Mouse (Mus musculus) urinary bladder, postnatal 10 days (tissue): ENCODE data around the gene Sf3a1.
"Not testable (repeated sequence)": the region's sequence is repeated elsewhere in the genome, so short reads cannot be mapped to it uniquely, and the experiment has no call there.

Experiments used
- DNase-seq: peaks from one replicate; pipeline ENCODE4 v3.0.0; 2022; ENCODE audit warnings: low spot score

Sf3a1 gene

DNA sequence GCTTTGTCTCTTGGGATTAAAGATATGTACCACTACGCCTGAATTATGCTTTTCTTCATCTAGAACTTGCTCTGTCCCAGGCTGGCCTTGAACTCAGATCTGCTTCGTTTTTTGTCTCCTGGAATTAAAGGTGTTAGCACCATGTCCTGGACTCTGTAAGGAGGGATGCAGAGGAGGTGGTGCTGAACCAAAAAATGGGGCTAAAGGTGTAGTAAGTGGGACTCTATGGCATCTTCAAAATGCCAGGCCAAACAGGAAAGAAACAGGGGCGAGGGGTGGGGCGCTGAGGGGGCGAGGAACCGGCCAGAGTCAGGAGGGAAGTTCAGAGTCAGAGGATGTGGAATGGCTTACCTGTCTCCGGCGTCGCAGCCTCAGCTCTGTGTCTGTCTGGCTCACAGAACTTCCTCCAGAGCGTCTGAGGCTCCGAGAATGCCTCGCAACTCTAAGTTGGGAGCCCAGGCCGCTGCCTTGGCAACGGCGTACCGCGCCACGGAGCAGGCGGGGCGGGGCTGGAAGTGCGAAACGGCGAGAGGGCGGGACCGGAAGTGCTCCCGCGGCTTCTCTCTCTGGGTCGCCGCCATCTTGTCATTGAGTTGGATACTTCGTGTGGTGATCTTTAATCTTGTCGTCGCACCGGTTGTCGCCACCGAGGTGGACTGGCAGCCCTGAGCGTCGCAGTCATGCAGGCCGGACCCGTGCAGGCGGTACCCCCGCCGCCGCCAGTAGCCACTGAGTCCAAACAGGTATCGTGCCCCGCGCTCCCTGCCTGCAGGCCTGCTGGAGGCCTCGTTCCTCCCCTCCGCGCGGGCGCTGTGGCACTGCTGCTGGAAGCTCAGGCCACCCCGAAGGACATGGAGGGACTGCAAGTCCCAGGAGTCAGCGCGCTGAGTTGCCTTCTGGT lies at the start of gene Sf3a1, which contains the start of gene Ccdc157:
Sf3a1 (plus strand) TSS at position 543 of the 901 bp plus-strand sequence.
Ccdc157 (minus strand) TSS at position 486 of the 901 bp plus-strand sequence.
- peak; percentile 71 for DNase-seq

- DNase-seq, result no peak
Measured at GRCm38 (mm10) chr11:4112033-4112432, 48.1 kb upstream of the Sf3a1 start.

DNA sequence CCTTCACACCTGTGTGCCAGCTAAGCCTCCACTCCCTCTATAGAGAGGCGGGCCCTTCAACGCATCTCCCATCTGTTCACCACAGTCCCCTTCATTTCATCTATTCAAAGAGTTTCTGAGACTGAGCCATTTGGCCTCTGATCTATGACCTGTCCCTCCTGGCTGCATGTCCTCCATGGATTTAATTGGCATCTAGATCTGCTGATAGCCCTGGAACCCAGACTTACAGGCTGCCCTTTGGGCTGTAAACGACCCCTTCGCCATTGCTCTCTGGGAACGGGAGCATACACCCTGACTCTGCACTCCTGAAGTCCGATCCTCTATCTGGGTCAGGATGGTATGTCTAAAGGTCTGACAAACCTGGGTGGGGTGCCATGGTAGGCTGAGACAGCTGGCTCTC lies 47.3 kb upstream of the Sf3a1 start:
- no peak for DNase-seq

- no peak for DNase-seq
Measured at GRCm38 (mm10) chr11:4113496-4113895, 46.7 kb upstream of the Sf3a1 start.

DNA sequence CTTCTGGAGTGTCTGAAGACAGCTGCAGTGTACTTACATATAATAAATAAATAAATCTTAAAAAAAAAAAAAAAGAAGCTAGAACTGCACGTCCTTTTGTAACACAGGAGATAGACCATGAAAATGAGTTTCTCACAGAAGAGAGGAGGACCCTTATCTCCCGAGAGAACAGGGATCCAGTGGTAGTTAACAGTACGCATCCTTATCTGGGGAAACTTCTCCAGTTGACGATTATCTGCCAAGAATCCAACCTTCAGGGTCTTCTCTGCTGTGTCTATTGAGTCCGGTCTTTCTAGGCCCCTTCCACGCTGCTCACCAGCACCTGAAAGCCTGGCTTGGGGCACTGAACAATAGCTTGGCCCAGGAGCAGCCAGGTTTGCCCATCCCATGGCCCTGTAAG lies 46.2 kb upstream of the Sf3a1 start:
- DNase-seq, result no peak

DNA sequence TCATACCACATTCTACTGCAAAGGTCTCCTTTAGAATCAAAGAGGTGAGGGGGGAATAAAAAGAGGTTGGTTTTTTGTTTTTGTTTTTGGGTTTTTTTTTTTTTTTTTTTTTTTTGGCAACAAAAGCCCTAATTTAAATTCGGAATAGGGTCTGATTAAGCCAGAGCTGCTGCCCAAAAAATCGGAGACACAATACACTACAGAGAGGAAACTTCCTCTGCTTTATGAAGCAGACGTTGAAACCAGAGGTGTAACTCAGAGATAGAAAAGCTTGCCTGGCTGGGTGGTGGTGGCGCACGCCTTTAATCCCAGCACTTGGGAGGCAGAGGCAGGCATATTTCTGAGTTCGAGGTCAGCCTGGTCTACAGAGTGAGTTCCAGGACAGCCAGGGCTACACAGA lies 45.6 kb upstream of the Sf3a1 start:
- DNase-seq, result not testable (repeated sequence)

- no peak for DNase-seq
Measured at GRCm38 (mm10) chr11:4115407-4115806, 44.7 kb upstream of the Sf3a1 start.

- no peak for DNase-seq
Measured at GRCm38 (mm10) chr11:4116458-4117141, 43.5 kb upstream of the Sf3a1 start.

DNA sequence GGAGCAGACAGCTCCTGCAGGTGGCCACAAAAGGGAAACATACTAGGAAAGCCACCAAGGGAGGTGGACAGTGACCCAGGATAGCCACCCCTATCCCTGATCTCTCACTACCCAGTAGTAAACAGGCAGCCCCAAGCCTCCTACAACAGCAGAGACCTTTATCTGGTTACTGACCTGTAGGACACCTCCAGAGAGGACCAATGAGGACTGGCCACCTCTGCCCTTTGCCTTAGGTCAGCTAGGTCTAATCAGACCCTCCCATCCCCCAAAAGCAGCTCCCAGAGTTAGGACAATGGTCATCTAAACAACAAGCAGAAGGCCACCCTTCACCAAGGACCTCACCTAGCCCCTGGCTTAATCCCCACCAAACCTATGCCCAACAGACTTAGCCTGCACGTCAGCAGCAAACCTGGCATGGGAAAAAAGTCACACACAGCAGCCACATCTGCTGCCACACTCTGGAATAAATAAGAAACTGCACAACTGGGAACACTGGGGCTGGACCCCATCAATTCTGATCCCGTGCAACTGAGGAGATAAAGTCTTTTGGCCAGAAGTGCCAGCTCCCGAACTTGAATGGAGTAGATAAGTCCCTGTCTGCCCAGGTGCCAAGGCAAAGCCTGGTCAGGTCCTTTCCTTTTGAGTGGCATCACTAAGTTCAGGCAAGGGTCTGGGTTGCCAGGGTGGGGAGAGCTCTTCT lies 42.6 kb upstream of the Sf3a1 start:
- DNase-seq, result no peak

- DNase-seq, result no peak
Measured at GRCm38 (mm10) chr11:4118081-4118921, 41.8 kb upstream of the Sf3a1 start.

- no peak for DNase-seq
Measured at GRCm38 (mm10) chr11:4119635-4120034, 40.5 kb upstream of the Sf3a1 start.

DNA sequence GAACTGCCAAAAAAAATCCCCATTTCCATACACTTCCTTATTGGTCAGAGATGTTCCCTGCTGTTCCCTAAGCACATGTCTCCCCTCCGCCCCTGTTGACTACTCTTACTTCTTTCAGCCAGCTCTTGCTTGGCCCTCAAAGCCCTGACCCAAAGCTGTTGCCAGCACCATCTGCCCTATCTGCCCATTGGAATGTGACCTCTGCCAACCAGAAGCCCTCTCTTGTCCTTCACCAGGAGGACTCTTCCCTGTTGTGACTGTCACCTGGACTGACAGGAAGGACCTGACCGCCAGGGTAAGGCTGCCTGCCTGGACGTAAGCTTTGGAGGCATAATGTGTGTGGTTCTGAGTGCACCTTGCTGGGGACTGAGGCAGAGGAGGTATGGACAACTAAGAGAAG lies 38.5 kb upstream of the Sf3a1 start:
- DNase-seq, result no peak

DNA sequence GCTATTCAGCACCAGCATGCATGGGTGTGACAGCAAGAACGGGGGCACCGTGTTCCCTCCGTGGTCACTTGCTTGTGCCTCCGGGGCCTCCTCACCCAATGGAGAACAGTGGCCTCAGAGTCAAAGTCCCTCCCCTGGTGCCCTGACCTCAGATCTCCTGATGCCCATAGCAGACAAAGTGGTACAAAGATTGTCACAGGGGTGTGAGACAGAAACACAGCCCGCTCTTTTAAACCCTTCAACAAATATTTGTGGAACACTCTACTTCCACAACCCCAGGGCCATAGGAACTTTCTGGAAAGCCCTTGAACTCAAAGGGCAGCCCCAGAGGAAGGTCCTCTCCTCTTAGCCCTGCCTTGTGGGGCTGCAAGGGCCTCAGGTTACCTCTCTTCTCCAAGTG lies 37.9 kb upstream of the Sf3a1 start:
- DNase-seq, result no peak

DNA sequence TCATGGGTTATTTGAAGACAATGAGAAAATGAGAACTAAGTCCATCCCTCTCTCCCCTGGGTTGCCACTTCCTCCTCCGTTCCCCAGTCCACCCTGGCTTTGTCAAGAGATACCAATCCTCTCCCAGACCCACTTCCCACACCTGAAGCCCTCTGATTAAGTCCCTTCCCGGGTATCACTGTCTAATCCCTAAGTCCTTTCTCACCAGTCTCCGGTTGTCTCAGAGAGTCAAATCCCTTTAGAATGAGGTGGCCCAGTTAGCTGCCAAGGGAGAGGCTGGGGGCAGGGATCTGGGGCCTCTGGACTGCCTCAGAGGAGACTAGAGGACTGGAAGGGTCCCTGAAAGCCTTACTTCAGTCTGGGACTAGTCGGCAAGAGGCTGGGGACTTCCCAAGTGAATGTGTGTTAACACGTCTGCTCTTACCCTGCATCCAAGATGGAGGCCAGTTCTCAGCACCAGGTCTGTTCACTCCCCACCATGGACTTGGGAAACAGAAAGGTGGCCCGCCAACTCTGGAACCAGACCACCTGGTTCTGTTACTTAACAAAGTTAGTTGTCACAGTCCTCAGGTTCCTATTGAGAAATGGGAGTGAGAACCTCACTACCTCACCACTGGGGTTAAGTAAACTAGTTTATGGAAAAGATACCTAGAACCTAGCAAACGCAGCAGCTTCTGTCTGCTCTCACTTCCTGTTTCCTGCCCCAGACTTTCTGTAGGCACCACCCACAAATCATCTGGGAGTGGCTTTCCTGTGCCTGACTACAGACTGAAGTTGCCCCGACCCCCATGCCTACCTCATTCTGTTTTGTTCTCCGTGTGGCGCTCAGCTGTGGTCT lies 37.2 kb upstream of the Sf3a1 start, which contains the start of gene Sec14l2:
Sec14l2 (minus strand) TSS at position 674 of the 838 bp plus-strand sequence.
- no peak for DNase-seq

DNA sequence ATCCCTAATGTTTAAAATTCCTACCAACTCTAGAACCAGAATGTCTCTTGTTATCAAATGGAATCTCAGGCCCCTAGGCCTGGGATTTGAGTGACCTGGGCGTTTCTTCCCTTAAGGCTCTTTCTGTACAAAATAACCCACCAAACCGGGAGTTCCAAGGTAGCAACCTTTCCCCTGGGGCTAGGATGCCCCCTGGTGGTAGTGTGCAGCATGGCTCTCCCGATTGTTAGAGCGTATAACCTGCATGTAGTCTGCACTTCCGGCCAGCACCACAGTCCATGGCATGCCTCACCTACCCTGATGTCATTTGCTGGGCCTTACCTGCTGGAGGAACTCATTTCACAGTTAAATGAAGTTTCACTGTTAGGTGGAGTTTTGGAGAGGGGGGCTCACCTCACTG lies 36.2 kb upstream of the Sf3a1 start:
- DNase-seq, result no peak

DNA sequence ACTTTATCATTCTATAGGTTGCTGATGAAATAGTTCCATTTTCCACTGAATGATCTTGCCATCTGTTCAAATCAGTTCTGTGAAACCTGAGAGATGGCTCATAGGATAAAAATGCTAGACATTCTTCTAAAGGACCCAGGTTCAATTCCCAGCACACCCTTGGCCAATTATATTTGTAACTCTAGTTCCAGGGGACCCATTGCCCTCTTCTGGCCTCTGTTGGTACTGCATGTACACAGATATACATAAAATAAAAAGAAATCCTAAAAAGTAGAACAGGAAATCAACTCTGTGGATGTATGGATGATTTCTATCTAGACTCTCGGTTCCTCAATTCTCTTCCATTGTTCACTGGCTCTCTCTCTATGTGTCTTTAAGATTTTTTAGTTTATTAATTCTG lies 33.1 kb upstream of the Sf3a1 start:
- no peak for DNase-seq

GRCm38 (mm10) chr11:4128461-4128860 lies 31.7 kb upstream of the Sf3a1 start:
- not testable (repeated sequence) for DNase-seq

DNA sequence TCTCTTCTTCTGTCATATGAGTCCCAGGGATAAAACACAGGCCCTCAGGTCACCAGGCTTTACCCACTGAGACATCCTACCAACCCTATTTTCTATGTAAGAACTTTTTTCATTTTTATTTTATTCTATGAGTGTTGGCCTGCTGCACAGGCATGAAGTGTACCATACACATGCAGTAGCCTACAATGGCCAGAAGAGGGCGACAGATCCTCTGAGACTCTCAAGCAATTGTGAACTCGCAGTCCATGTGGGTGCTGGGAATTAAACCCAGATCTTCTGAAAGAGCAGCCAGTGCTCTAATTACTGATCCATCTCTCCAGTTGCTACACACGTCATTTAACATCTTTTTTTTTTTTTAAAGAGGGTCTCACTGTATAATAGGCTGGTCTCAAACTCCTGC lies 26.7 kb upstream of the Sf3a1 start:
- DNase-seq, result no peak

DNA sequence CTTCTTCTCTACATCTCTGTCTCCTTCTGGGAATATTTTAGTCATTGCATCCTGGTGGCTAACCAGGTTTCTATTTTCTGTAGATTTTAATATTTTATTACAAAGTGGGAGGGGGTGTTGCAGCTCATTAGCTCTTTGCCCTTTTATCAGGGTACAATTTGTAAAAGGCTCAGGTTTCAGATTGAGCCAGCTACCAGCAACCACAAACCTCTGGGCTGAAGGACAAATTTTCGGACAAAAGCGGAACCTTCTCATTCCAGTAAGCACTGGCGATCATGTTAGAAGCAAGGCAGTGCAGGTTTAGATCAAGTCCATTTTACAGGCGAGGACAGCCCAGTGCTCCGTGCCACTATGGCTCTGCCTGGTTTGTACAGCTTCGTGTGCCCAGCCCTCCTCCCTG lies 25.8 kb upstream of the Sf3a1 start:
- DNase-seq, result no peak
